Mouse (Mus musculus) midbrain, postnatal 0 days (tissue): ENCODE results near the gene Twf2. TPM values are rescaled to one million over a fixed set of nuclear protein-coding genes. Genes with fewer than 3 reads are reported as not detected.

Experiments used
- ATAC-seq: fragments of 200-750 bp; cut with Nextera tagmentation; 2 replicates; pipeline ENCODE4 v1.8.0; 2017; ENCODE audit warnings: moderate number of reproducible peaks, mild to moderate bottlenecking, moderate TSS enrichment, moderate library complexity; ENCODE audit not compliant: low FRiP score
- DNase-seq: peaks from one replicate; pipeline ENCODE4 v3.0.0-alpha.2; 2015; ENCODE audit warnings: low spot score
- H3K27ac ChIP-seq: fragments of 300-500 bp; sonication (generic); 2 replicates; pipeline ENCODE4 v1.5.1; 2014; ENCODE audit warnings: low read depth, mild to moderate bottlenecking, low read length, mixed read lengths
- H3K27me3 ChIP-seq: fragments of 300-500 bp; sonication (generic); 2 replicates; pipeline ENCODE4 v1.6.1; 2014; ENCODE audit warnings: low read length, control low read depth, mixed read lengths; ENCODE audit not compliant: insufficient read depth
- H3K36me3 ChIP-seq: fragments of 300-500 bp; sonication (generic); 2 replicates; pipeline ENCODE4 v1.6.1; 2014; ENCODE audit warnings: low read length, control low read depth, mixed read lengths; ENCODE audit not compliant: insufficient read depth
- H3K4me1 ChIP-seq: fragments of 300-500 bp; sonication (generic); 2 replicates; pipeline ENCODE4 v1.6.1; 2014; ENCODE audit warnings: mild to moderate bottlenecking, control low read depth, antibody characterized with exemption, low read length, mixed read lengths; ENCODE audit not compliant: insufficient read depth
- H3K4me2 ChIP-seq: fragments of 300-500 bp; sonication (generic); 2 replicates; pipeline ENCODE4 v1.6.1; 2014; ENCODE audit warnings: low read depth, mild to moderate bottlenecking, low read length, mixed read lengths; ENCODE audit not compliant: poor library complexity, severe bottlenecking
- H3K4me3 ChIP-seq: fragments of 300-500 bp; sonication (generic); 2 replicates; pipeline ENCODE4 v1.5.1; 2014; ENCODE audit warnings: low read depth, mild to moderate bottlenecking, low read length, moderate library complexity
- H3K9ac ChIP-seq: fragments of 300-500 bp; sonication (generic); replicated peaks from 2 replicates; pipeline ENCODE4 v1.6.1; 2014; ENCODE audit warnings: mild to moderate bottlenecking, low read length, moderate library complexity, mixed read lengths; ENCODE audit not compliant: poor library complexity, severe bottlenecking
- H3K9me3 ChIP-seq: fragments of 300-500 bp; sonication (generic); 2 replicates; pipeline ENCODE4 v1.6.1; 2016; ENCODE audit warnings: low read length, control low read depth
- CTCF ChIP-seq: IDR thresholded peaks from 2 replicates; pipeline ENCODE4 v1.5.1; 2016; ENCODE audit warnings: antibody characterized with exemption, mild to moderate bottlenecking
- WGBS: fragments of 180-500 bp; shearing (Covaris S2); extraction: QIAGEN DNeasy Blood & Tissue Kit; methylation state at CpG from one replicate; pipeline ENCODE4 v1.1.7; 2014; 5-methylcytosine and 5-hydroxymethylcytosine counted together
- polyA plus RNA-seq: library from polyadenylated mRNA; unstranded; fragments of >200 nt; fragmentation: Nextera tagmentation; extraction: Ambion mirVana; gene quantifications from 2 replicates; pipeline ENCODE4 v1.2.1, GENCODE M21; 2015
- total RNA-seq: library from RNA; depleted of rRNA; stranded (reverse); fragments of >200 nt; gene quantifications from 2 replicates; pipeline ENCODE4 v1.2.3, GENCODE M21; 2014

Gene Twf2
- total and polyA plus RNA-seq, 2 experiments from 2014 or later = 41.6 to 78.3 TPM

DNA sequence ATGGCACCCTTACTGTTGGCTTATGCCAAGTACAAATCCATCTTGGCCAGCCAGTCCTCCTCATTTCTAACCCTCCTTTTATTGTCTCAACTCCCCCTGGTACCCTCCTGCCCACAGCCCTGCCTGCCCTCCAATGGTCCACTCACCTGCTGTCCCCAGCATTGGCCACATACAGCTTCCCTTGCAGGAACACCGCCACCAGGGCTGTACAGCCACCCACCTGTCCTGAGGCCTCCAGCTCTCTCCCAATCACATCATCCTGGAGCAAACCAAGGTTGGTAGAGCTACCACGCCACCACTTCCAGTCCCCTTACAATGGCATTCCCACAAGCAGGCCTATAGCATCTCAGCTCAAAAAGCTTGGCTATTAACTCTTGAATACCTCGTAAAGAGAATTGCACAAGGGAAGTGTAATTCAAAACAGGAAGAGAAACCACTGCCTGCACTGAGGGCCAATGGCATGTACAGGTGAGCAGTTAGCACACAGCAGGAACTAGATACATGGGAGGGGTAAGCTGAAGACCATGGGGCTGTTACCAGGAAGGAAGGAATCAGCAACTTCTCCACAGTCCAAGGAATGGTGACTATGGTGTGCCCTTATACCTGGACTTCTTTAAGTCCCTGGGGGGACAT lies 5.7 kb upstream of the Twf2 start:
- DNase-seq = no peak
- H3K4me1 ChIP-seq = no peaks in the 10 kb centered on the region; the same call in 1 of the 2 replicates
- TF ChIP-seq CTCF = no peak
- no peaks in the 10 kb centered on the region for H3K36me3 ChIP-seq
- 93% methylated on average over 3 of the region's 3 CpGs for WGBS
- no peak for ATAC-seq
- no peak overlapping the region for H3K4me2 ChIP-seq
- no peak overlapping the region for H3K27ac ChIP-seq
- no peak overlapping the region for H3K4me3 ChIP-seq
- no peaks in the 10 kb centered on the region for H3K27me3 ChIP-seq
- no peak overlapping the region for H3K9ac ChIP-seq
- no peaks in the 10 kb centered on the region for H3K9me3 ChIP-seq

GRCm38 (mm10) chr9:106197732-106198131 lies 5.2 kb upstream of the Twf2 start:
- no peak for TF ChIP-seq CTCF
- Histone ChIP-seq H3K27ac (no peak overlapping the region), H3K4me1 (no peaks in the 10 kb centered on the region; the same call in 1 of the 2 replicates), H3K4me2 (no peak overlapping the region), H3K4me3 (no peak overlapping the region), H3K27me3 (no peaks in the 10 kb centered on the region), H3K9ac (no peak overlapping the region), H3K9me3 (no peaks in the 10 kb centered on the region), H3K36me3 (no peaks in the 10 kb centered on the region)
- DNase-seq = no peak
- ATAC-seq = no peak
- 95% methylated on average over 9 of the region's 9 CpGs for WGBS

- Histone ChIP-seq H3K27me3 (no peaks in the 10 kb centered on the region), H3K9ac (peak overlapping the region; percentile 57), H3K9me3 (no peaks in the 10 kb centered on the region), H3K4me3 (peak overlapping the region; percentile 54), H3K36me3 (no peaks in the 10 kb centered on the region), H3K27ac (0 out of 2 replicates have a peak overlapping the region, but pooled peaks have one; percentile 32), H3K4me1 (peaks cover 2% of the 10 kb centered on the region; the same call in 1 of the 2 replicates), H3K4me2 (peak overlapping the region; percentile 74)
- DNase-seq = peak; percentile 60
- 1% methylated on average over 42 of the region's 51 CpGs for WGBS
- ATAC-seq = peak; percentile 25; the same call in 1 of the 2 replicates
- no peak for TF ChIP-seq CTCF
These were observed 3.9 kb upstream of the Twf2 start for GRCm38 (mm10) chr9:106198962-106199458.

DNA sequence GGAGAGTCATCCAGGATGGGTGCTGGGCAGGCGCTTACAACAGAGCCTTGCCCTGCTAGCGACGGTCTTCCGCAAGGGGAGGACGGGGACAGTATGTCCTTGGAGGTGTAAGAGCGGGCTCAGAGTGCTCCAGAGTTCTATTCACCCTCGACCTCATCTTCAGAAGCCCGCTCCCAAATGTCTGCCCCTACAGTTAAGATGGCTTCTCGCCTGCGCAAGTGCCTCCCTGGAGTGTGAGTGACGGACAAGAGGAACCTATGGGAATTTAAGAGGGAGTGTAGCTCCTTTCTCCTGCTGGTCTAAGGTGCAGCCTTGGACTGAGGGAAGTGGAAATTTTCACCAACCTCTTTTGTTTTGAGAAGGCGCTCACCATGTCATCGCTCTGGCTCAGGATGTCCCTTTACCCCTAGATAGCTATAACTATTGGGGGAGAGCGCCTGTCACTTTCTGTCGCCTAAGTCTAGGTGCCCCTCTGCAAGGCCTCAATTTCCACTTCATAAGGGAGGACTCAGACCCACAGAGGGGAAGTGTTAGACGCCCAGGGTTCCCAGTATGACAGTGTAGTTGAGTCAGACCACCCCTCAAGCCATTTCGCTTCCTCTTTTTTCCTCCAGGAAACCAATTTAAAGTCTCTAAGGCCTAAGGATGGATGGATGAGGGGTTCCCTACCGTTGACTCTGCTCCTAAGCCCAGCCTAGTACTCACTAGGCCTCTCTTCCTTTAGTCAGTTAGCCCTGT lies 3.2 kb upstream of the Twf2 start, which contains the start of gene Ppm1m:
Gene Ppm1m, minus strand, starts transcription at position 212 of the 738 bp plus-strand sequence.
- DNase-seq (no peak), ATAC-seq (no peak)
- Histone ChIP-seq H3K4me2 (peak within 1 kb of the TSS; percentile 74), H3K27me3 (no peaks in the 10 kb centered on the region), H3K27ac (0 out of 2 replicates have a peak within 1 kb of the TSS, but pooled peaks have one; percentile 32), H3K4me3 (peak within 1 kb of the TSS; percentile 54), H3K36me3 (no peaks in the 10 kb centered on the region), H3K9me3 (no peaks in the 10 kb centered on the region), H3K4me1 (peaks cover 9% of the 10 kb centered on the region; the same call in 1 of the 2 replicates), H3K9ac (peak within 1 kb of the TSS; percentile 57)
- TF ChIP-seq CTCF = no peak
- 50% methylated on average over 18 of the region's 18 CpGs for WGBS

- no peak for DNase-seq
- peak overlapping the region; percentile 67 for H3K4me2 ChIP-seq
These were observed 1.0 kb upstream of the Twf2 start for GRCm38 (mm10) chr9:106201895-106202294.

More at GRCm38 (mm10) chr9:106201895-106202294, 1.0 kb upstream of the Twf2 start:
- ATAC-seq = no peak
- H3K4me3 ChIP-seq = peak overlapping the region; percentile 70
- no peaks in the 10 kb centered on the region for H3K9me3 ChIP-seq
- no peak for TF ChIP-seq CTCF
- no peak overlapping the region for H3K9ac ChIP-seq
- 79% methylated on average over 3 of the region's 3 CpGs for WGBS
- peaks cover 12% of the 10 kb centered on the region; the same call in 1 of the 2 replicates for H3K4me1 ChIP-seq
- no peaks in the 10 kb centered on the region for H3K27me3 ChIP-seq
- H3K36me3 ChIP-seq = no peaks in the 10 kb centered on the region
- no peak overlapping the region for H3K27ac ChIP-seq
